Mouse (Mus musculus) liver, adult 2 months (tissue): ENCODE results near the gene Acy3.

Experiments used
- CTCF ChIP-seq: fragments of 200-500 bp; IDR thresholded peaks from 2 replicates; pipeline ENCODE4 v1.5.1; 2011; ENCODE audit warnings: low read depth, low read length, control low read depth
- POLR2A ChIP-seq: fragments of 200-500 bp; IDR thresholded peaks from 2 replicates; pipeline ENCODE4 v1.6.1; 2011; ENCODE audit warnings: low read length, control low read depth; ENCODE audit not compliant: insufficient read depth; ENCODE audit errors: extremely low read depth

DNA sequence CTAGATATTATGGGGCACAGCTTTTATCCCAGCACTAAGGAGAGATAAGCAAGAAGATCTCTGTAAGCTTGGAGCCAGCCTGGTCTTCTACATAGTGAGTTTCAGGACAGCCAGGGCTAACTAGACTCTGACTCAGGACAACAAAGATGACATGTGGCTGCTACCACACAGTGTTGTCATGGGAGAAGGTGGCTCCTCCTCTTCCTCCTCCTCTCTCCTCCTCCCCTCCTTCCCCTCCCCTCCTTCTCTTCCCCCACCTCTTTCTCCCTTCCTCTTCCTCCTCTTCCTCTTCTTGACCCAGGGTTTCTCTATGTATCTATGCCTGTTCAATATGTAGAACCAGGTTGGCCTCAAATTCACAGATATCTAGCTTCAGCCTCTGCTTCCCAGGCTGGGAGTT lies 34.9 kb upstream of the Acy3 start:
- no peak for TF ChIP-seq CTCF
- no peak for TF ChIP-seq POLR2A
